Mouse (Mus musculus) right cerebral cortex, postnatal 25 days (tissue): ENCODE results near the gene Ccdc3.

Source experiments
- DNase-seq: peaks from one replicate; pipeline ENCODE4 v3.0.0; 2022

The Ccdc3 gene

DNA sequence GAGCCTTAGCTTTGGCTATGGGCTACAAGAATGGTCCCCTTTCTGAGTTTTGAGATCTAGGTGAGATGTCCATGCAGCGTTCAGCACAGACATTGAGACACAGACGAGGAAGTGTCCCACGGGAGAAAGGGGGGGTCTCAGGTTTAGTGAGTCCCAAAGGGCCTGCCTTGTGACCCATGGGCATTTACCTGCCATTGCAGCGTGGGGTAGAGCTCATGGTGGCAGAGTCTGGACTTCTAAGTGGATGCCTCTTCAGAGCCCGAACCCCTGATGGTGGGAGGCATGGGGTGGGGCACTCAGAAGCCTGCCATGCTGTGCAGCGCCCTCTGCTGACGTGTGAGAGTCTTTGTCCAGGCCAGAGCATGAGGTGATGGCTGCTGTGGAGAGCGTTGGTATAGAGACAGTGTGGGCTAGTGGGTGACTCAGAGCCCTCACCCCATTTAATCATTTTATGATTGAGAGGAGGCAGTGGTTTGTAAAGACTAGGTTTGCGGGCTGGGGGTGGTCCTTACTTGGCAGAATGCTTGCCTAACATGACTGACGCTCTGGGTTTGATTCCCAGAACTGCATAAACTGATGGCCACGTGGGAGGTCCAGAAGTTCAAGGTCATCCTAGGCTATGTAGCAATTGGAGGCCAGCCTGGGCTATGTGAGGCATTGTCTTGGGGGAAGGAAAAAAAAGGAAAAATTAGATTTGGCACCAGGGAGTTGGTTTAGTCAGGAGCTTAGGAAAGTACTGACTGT is 23.6 kb downstream of the Ccdc3 start:
- no peak for DNase-seq

DNA sequence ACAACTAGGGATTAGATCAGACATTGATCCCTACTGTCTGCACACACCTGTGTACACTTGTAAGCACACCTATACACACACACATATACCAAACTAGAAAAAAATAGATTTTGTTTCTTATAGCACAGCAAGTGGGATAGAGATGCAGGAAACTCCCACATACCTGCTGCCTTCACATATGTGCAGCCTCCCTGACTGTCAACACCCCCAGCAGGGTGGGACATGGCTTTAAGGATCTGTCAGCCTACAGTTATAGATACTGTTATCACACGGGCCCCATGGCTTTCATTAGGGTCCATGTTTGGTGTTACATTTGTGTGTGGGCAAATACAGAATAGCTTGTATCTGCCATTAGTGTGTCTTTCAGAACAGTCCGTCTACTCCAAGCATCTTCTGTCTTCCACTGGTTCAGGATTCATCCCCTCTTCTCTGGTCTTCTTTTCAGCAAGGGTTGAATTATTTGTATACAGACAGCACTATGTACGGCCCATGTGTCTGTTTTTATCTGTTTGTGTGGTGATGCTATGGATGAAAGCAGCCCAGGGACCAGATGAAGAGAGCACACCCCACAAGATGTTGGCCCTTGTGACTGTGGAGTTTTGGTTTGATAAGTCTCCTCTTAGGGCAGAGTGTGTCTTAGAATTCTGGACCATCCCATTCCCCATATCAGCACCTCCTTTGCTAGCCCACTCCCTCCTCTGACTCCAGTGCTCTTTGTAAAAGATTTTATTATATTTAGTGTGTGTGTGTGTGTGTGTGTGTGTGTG is 24.5 kb downstream of the Ccdc3 start:
- peak; percentile 54 for DNase-seq

DNA sequence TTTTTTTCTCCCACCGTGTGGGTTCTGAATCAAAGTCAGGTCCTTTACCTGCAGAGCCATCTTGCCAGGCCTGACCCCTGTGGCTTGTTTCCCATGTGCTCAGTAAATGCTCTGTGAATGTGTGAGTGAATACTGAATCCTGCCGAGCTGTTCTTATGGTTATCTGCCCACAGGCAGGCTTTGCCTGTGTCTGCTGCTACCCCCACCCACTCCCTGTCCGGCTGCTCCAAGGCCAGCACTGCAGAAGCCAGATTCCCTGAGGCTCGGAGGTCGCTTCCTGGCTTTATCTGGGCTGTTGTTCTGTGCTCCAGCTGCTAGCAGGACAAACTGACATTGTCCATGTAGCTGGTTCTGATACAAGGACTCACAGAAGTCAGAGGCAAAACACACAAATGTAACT is 25.2 kb downstream of the Ccdc3 start:
- no peak for DNase-seq

DNA sequence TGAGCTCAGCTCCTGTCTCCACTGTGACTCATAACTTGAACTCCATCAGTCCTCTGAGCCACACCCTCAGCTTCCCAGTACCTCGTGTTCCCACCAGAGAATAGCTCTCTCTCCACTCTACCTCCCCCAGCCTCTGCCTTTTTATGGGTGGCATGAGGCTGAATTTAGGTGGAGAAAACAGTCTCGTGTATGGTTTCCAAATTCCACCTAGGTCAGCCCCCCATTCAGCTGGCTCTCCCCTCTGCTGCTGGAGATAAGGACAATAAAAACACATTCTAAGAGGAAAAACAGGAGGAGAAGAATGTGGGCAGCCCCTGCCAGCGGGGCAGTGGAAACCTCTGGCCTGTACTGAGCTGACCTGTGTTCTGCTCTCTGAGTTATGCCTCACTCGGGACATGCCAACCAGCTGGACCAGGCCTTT is 28.4 kb downstream of the Ccdc3 start:
- DNase-seq, result no peak

DNA sequence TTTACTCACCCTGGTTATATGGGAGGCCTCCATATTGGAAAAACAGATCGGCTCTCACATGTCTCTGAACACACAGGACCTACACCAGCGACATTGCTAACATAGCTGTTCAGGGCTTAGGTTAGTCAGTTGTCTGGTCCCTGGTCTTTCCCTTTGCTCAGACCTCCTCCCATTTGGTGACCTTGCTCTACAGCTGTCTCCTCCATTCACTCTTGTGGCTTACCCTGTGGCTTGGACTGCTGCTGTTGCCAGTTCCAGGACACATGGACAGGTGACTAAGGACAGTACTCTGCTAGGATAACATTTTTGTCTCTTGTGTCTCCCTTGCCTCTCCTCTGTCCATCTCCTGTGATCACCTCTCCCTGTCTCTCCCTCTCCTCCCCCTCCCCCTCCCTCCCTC is 29.2 kb downstream of the Ccdc3 start:
- no peak for DNase-seq

DNA sequence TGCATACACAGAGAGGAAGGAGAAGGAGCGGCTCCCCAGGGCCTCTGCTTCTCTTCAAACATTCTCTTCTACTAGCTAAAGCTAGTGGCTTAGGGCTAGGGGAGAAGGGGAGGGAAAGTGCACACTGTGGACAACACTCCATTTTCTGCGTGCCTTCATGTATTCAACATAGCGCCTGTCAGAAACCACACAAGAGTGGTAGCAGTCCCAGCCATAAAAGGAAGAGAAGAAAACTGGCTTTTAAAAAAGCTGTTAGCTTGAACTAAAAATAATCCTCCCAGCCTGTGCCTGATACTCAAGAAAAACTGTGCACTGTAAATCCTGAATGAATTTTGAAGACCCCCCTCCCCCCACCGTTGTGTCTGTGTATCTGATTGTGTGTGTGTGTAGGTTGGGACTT is 33.2 kb downstream of the Ccdc3 start:
- no peak for DNase-seq

DNA sequence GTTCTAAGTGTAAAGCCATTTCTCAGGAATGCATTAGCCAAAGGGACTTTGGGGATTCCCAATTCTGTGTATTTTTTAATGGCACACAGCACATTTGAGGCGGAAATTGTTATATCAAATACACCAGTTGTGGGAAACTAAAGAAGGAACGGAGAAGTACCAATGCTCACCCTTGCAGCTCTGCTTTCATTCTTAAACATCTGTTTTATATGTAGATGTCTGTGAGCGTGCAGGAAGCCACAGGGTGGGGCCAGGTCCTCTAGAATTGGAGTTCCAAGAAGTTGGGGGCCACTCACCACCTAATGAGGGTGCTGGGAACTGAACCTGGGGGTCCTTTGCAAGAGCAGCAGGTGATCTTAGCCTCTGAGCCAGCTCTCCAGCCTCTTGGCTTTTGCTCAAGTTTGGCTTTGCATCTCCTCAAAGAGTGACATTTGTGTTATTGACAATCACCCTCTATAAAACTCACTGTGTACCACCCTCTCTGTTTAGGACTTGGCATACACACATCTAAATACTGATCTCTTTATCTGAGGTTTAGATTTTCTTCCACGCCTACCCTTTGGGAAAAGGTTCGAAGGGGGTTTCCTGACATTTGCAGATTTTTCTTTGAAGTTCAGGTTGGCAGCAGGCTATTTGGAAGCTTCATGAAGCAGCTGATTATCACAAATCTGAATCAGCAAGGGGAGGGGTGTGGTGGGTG is 33.9 kb downstream of the Ccdc3 start:
- DNase-seq, result no peak

DNA sequence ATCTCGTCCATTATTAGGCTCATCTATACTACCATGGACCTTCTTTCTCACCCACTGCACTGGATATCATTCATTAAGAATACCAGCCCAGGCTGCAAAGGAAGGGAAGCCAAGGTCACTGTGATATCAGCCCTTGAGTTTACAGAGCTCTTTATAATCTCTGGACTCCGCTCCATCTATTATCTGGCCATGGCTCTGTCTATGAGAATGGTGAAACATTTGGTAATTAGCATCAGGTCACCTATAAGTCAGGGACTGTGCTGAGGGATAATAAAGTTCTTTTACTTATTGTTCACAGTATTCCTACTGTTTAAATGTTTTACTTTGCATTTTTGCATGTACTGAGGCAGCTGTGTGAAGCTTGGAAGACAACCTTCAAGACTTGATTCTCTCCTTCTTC is 35.2 kb downstream of the Ccdc3 start:
- DNase-seq, result no peak

DNA sequence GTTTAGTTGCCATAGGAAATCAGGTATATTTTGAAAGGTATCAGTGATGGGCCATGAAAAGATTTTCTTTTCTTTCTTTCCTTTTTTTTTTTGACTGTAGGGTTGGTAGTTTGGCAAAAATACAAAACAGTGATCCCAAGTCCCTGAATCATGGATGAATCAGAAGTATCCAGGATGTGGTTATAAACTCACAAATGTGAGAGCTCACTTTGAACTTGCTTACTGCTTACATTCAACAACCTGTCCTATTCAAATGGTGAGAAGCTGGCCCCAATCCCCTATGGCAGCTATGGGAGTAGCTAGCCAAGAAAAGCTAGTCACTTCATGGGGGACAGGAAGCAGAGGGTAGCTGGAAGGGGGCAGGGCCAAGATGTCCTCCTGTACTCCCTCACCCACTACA is 37.1 kb downstream of the Ccdc3 start:
- no peak for DNase-seq

DNA sequence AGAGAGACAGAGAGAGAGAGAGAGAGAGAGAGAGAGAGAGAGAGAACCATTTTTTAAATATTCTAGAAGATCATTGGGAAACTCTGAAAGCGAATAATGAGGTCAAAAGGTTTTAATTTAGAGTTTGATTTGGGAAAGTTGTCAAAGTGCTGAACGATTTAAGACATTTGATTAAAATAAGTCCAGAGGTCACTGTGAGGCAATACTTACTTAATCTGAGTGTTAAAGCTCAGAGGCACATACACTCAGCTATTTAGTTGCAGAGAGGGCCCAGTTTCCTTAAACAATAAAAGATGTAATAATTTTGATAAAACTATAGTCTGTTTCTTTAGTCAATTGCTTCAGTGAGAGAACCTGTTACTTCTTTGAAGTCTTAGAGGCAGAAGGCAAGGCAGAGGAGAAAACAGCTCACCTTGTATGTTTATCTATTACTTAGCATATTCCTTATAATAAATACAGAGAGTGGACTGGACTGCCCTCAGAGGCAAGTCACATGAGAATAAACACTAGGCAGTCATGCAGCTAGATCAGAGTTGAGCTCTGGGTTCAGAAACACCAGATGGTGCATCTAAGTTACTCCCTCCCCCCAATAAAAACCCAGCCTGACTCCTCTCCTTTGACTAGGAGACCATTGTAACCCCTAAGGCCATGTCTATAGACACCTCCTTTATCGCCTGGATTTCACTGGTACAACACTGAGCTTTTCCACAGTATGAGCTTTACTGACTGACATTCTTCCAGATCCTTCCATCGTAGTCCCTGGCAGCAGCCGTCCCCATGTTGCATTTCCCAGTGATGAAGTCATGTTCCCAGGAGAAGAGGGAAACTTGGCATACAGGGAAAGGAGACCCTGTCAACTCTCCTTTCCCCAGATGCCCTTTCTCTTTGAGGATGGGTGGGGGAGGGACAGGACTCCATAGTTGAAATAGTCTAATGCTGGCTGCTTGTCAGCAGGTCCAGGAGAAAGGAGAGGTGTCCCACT is 44.2 kb downstream of the Ccdc3 start:
- no peak for DNase-seq

DNA sequence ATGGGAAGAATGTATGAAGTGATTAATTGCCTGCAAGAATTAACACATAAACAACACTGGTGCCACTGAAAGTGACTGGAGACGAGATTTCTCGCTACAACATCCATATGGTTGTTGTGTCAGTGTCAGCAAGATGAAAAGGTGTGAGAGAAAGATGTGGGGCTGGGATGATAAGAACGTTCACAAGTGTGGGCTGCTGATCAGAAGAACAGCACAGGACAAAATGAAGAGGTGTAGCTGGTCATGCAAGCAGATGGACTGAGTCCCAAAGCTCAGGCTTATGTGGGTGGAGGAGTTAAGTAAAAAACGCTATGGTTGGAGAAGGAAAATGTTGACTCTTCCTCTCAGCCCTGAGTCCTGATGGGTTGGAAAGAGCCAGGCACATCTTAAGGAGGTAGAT is 46.6 kb downstream of the Ccdc3 start:
- DNase-seq, result no peak

DNA sequence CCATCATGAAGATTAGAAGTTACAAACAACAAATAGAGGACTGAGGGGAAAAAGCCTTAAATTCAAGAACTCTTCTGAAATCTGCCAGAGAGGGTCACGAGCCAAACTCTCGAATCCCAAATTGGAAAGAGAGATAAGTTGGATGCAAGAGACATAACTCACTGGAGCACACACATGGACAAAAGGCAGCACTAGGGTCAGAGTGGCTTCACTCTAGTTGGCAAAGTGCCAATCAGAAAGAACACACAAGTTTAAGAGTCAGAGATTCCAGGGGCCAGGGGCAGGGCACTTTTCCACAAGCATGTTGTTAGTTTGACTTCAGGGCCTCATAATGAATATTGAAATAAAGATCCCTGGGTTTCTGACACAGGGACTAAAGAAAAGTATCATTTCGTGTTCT is 48.1 kb downstream of the Ccdc3 start:
- no peak for DNase-seq

DNA sequence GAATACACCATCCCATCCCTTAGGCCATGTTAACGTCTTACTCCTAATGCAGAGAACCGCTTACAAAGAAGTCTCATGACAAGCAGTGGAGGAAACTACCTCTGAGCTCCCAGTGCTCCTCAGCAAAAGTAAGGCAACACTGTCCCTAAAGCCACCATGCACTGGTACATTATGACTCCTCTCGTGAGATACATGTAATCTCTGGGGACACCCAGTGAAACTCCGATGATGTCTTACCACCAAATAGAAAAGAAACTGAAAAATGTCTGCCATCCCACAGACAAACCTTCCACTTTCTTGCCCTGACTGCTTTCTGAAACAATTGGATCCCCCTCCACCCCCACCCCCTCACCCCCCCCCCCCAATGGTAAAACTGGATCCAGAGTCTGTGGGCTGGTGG is 54.6 kb downstream of the Ccdc3 start:
- DNase-seq, result no peak

DNA sequence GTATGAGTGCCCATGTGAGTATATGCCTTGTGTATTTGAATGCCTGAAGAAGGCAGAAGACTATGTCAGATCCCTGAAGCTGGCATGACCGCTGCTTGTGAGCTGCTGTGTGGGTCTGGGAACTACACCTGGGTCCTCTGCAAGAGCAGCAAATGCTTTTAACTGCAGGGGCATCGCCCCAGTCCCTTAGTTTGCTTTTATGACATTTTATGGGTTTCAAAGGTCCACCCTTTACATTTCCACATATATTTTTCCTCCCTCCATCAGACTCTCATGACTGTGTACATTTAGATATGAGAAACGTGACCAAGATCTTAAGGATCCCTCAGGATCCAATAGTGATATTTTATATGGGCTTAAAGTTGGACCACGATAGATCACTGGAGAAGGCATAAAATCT is 55.5 kb downstream of the Ccdc3 start:
- DNase-seq, result no peak

DNA sequence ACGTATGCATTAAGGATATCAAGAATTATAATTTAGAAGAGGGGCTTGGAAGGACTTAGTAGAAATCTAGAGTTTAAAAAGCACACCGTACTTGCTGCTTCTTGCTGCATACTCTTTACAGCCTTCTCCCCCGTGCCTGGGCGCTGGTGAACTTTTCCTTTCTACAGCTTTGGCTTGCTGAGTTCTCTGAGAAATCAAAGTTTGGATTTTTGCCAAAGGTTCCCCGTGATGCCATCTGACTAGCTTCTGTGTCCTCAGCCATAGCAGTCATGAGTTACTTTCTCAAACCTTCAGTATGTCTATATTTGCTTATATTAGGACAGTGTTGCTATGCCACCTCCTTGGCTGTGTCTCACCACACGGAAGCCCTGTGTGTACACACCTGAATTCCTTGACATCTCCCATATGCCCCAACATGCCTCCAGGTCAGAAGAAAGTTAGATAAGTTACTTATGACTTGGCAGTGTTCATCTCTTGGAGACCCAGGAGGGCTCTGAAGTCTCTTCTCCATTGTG is 57.2 kb downstream of the Ccdc3 start:
- DNase-seq, result no peak

DNA sequence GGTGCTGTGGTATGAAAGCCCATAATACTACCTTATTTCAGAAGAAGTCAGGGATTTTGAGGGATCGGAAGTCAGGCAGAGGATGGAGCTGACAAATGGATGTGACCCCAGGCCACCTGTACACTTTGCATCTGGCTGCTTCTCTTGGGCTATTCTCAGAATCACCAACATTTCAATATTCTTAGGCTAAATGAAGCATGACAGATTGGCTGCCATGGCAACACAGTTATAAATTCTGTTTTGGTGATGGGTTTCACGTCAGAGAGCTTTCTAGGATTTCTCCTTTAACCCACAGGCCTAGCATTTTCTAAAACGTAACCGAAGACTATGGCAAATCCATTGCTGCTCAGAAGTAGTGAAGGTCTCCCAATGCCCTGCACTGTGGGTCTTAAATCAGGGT is 59.9 kb downstream of the Ccdc3 start:
- DNase-seq, result no peak

DNA sequence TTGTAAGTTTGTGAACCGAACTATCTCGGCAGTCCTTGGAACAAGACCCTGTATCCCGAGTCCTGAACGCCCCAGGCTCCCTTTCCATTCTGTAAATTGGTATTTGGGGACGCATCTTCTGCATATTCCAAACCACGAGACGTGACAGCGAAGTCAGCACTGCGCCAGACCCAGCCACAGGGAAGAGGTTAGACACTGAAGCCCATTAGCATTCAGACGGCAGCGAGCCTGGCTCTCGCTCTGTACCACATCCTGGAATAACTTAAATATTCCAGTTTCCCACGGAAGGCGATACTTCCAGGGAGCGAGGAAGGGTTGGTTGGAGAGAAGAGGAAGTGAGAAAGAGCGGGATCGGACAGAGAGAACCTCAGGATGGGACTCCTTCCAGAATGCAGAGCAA is 61.7 kb downstream of the Ccdc3 start:
- DNase-seq, result no peak

DNA sequence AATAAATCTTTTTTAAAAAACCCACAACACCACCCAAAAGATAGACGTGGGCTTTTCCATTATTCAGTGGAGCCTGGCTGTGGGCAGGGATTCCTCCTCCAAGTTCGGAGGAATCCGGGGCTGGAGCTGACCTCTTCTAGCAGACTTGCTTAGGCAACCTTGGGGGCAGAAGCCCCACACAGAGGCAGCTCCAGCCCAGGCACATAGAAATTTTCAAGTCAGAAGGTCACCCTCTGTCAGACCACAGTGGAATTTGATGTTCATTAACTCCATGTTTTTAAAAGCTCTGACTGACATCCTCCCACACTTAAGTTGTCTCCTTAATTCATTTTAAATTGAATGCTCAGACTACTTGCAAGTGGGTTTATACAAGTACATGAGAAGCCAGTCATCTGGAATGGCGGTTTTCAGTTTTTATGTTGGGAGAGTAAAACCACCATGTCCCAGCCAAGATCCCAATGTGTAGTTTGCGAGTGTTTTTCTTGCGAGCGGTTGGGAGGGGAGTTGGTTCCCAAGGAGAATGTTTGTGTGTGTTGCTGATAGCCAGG is 63.3 kb downstream of the Ccdc3 start:
- DNase-seq, result no peak

DNA sequence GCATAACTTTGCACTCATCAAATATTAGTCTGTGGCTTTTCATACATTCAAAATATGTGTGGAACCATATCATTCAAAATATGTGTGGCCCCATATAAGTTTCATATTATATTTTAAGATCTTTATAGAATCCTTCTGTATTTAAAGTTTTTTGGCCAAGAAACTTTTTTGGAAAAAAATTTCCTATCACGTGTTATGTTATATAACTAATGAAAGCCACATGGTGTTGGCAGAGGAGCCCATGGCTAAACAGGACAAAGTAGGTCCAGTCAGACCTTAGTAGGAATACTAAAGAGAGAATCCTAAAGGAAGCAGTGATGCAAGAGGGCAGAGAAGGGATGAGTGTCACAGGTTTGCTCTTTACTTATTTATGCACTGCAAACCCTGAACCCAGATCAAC is 65.6 kb downstream of the Ccdc3 start:
- no peak for DNase-seq

DNA sequence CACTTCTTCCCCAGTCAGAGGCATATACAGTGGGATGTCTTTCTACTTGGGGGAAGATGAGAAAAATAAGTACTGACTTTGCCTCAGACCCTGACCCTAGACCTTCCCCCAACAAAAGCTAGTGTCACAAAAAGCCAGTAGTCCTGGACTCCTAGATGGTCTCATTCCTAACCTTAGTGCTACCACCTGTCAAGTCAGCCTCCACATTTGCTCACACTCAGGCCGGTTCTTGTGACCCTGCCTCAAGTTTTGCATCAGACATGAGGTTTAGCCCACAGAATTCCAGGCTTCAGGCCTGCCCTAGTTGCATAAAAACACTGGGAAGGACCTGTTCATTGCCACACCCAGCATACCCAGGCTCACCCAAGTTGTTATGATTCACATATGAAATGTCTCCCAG is 67.4 kb downstream of the Ccdc3 start:
- no peak for DNase-seq

DNA sequence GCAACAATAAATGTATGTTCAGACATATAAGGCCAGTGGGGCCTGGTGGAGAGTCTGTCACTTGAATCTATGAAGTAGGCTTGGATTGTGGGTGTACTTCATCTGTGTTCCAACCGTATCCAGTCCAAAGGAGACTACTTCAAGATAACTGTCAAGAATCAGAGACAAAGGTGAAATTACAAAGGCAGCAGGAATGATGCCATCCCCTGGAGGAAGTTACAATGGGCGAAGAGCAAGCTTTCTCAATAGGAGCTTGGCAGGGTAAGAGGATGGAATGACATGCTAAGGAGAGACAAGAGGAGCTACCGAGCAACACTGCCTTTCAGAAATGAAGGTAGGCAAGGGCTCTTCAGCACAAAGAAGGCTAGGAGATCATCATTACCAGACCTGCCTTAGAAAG is 69.1 kb downstream of the Ccdc3 start:
- DNase-seq, result no peak

DNA sequence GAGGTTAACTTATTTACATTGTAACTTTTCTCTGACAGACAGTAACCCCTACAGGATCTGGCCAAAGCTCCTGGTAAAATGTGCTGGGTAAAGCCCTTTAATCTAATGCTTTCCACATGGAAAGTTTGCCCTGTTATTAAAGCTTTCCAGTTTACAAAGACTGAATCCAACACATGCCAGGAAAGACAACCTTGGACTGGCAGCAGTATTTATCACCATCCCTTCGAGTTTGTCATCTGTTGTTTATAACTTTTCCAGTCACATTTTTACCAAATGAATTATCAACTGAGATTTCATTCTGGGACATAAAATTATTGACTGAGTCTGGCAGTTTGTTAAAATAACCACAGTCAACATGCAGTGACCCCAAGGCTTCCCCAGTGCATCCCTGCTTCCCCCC is 77.0 kb downstream of the Ccdc3 start:
- no peak for DNase-seq
